Mouse (Mus musculus) urinary bladder, postnatal 14 days (tissue): ENCODE measurements around the gene Col12a1.

ENCODE experiments used
- DNase-seq: peaks from one replicate; pipeline ENCODE4 v3.0.0; 2021; ENCODE audit warnings: low spot score

Col12a1 gene

DNA sequence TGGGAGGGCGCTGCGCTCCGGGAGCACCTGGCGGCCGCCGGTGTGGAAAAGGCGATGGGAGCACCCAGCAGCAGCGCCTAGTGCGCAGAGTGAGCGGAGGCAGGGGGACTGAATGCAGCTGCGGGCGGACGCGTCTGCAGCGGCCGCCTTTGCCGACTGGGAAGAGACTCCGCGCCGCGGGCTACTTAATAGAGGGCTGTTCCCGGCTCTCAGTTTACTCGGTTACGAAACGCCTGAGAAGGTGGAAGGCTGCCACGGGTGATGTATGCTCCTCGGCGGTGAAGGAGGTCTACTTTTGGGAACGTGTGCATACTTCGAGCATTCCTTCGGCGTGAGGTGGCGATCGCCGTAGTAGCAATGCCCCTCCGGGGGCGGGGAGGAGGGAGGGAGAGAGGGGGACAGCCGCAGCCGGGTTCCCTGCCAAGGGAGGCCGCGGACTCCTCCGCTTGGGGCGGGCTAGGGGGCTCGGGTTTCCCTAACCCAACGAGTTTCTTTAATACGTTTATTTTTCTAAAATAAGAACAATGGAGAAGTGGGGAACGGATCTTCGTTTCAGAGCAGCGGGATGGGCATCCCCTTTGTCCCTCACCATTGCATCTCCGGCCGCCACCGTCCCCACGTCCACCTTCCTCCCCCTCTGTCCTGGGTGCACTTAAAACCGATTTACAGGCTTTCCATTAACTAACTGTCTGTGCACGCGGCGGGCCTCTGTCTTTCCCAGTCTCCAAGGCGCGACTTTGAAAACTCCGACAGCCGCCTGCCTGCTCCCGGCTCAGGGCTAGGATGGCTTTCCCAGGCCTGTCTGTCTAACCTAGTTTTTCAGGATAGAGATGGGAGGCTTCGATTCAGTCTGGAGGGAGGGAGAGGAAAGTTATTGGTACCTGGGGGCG, at the start of gene Col12a1:
Col12a1 (minus strand) TSS at position 351 of the 890 bp plus-strand sequence.
- DNase-seq = peak; percentile 88

GRCm38 (mm10) chr9:79766991-79767545, 48.4 kb upstream of the Col12a1 start:
- no peak for DNase-seq

DNA sequence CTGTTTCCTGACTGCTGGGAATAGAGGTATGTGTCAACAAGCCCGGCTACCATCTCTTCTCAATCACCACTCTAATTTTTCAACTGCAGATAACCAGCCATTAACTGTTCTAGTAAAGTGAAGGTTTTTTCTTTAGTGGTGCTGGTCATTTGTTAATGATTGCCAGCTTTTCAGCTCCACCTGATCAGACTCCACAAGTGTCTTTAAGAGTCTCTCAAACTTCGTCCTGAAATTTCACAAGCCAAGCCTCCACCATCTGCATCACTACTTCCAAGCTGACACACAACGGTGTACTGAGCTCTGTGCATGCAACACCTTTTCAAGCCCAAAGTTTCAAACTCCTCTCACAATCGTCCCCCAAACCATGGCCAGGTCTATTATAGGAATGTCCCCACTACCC, 46.7 kb upstream of the Col12a1 start:
- DNase-seq = no peak

DNA sequence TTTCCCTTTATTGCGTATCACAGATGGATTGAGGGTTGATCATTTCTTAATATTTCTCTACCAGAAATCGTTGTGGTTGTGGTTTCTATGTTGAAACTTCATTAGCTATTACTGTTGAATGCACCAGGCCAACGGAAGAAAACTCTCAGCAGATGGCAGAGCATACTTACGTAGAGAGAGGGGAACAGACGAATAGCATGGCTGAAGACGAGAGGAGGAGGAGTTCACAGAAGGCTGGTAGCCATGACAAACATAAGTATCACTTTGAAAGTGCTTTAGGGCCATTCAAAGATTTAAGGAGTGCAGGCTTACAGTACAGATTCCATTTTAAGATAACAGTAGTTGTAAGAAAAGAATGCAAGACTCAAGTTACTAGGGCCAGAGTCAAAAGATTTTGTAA, 43.9 kb upstream of the Col12a1 start:
- DNase-seq = no peak

DNA sequence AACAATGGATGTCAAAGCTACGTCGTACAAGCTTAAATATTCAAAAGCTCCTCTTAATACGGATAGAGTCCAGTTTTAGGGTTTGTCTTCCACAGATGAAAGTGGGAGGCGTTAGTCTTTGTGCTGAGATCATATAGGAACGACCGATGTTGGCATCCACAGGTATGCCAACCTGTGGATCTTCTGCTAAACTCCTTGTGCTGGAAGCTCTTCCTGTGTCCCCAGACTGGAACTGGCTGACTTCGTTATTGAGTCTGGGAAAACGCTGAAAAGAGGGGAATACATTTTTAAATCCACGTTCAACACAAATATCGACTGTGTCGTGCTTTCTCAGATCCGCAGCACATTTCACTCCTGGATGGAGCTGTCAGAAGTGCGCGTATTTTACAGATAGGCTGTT, 41.4 kb upstream of the Col12a1 start:
- DNase-seq = no peak

DNA sequence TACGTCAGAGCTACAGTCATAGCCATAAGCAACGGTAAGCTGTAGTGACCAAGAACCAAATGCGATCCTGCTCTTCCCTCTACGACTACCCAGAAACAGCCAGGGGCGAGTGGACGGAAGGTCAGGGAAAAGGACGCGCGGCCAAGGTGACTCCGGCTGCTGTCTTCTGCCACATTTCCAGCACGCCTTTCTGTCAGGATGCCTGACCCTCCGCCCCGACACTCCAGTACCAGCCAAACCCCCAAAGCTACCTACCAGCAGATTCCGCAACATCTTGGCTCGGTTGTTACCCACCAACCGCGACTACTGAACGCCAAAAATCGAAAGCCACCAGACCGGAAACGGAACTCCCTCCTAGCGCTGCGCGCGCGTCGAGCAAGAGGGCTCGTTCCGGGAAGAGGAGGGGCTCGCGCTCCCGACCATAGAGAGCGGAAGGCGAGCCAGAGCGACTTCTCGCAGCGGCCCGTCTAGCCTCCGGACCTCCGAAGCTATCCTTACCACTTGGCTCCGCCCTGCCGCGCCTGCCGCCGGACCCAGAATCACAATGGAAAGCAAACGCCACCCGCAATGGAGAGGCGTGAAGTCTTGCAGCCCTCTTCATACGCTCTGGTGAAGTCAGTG, 40.9 kb upstream of the Col12a1 start, which contains the start of gene Cox7a2:
Cox7a2 (minus strand) TSS at position 494 of the 621 bp plus-strand sequence.
- peak; percentile 95 for DNase-seq

- DNase-seq = no peak
These were observed 36.7 kb upstream of the Col12a1 start for GRCm38 (mm10) chr9:79755311-79755710.

DNA sequence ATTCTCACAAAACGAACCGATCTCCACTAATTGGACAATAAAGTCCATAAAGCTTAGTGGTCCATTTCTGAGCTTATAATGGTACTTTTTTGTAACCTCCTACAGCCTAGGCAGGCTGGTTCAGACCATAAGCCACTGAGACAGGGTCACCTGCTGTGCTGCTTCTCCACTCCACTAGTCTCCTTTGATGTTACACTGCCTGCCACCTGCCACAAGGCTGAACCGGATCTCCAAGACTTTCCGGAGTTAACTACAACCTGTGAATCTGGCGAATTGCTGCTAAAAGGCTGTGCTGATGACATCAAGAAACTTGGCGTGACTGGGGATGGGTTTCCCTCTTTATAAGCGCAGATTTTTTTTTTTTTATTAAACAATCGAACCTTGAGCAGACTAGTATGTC, 33.2 kb upstream of the Col12a1 start:
- no peak for DNase-seq

DNA sequence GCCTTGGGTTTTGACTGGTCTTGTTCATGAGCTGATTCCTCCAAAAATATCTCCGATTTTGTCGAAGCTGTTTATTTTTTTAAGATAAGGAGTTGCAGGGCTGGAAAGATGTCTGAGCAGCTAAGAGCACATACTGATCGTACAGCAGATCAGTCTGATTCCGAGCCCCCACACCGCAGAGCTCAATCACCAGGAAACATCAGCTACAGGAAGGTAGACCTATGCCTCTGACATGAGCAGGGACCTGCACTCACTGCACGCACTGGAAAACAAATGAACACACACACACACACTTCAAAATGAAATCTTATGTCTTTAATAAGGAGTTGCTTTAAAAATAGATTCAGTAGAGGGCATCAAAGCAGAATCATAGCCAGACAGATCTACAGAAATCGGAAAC, 32.1 kb upstream of the Col12a1 start:
- DNase-seq = no peak

DNA sequence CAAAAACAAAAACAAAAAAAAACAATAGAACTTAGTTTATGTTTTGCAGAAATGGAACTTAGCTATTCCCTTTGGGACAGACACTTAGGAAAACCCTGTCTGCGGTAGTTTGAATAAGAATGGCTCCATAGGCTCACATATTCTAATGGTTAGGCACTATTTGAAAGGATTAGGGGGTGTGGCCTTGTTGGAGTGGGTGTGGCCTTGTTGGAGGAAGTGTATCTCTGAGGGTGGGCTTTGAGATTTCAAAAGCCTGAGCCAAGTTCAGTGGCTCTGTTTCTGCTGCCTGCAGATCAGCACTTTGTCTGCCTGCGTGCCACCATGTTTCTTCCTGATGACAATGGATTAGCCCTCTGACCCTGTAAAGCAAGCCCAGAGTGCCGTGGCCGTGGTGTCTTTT, 26.4 kb upstream of the Col12a1 start:
- DNase-seq = no peak

DNA sequence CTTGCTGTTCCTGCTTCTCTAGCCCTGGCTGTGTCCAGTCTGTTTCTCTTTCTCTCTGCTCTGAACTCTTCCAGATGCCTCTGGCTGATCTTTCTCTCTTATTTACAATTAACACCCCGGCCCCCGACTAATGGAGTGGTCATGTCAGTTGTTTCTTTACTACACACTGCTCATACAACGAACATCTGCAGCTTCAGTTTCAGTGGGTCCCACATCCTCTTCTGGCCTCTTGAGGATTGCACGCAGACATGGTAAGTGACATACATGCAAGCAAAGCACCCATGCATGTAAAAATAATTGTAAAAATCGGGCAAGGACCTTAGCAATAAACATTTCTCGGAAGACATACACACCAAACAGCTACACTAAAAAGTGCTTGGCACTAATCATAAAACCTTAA, 17.0 kb upstream of the Col12a1 start:
- no peak for DNase-seq

GRCm38 (mm10) chr9:79730301-79730700, 11.7 kb upstream of the Col12a1 start:
- DNase-seq = peak; percentile 26

- peak; percentile 12 for DNase-seq
These were observed 4.5 kb upstream of the Col12a1 start for GRCm38 (mm10) chr9:79723090-79723489.

- peak; percentile 57 for DNase-seq
These were observed 2.4 kb upstream of the Col12a1 start for GRCm38 (mm10) chr9:79721056-79721455.

DNA sequence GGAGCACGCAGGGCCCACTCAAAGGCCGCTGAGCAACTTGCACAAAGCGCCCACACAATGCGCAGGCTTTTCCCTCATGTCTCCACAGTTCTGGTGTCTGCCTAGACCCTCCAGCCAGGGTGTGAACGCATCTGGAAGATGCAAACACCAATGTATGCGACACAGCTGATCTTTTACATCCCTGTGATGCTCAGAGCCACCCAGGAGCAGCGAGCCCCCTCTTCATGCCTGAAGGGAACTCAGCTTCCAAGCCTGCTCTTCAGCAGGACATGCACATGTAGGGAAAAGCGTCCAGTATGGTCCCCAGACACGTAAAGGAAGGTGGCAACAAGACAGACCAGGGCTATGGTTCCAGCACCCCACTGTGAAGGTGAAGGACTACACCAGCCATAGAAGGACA, 1.5 kb upstream of the Col12a1 start:
- no peak for DNase-seq

DNA sequence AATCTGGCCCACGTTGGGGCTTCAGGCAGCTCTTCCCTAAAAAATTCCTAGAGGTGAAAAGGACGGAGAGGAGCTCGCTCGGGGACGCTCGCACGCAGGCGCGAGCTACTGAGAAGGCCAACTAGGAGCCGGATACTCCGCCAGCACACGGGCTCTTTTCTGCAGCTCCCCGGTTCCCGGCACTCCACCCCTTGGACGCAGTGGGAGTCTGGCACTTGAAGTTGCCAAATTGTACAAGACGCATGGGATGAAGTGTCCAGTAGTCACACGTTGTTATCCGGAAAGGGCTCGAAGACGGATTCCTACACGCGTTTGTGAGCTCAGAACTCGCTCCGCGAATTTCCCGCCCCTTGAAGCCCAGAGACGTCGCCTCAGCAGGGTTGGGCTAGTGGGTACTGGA, 820 bp upstream of the Col12a1 start:
- DNase-seq = peak; percentile 51

GRCm38 (mm10) chr9:79717836-79718475, 675 bp downstream of the Col12a1 start:
- peak; percentile 10 for DNase-seq

- peak; percentile 83 for DNase-seq
These were observed 1.5 kb downstream of the Col12a1 start for GRCm38 (mm10) chr9:79716909-79717835.

- no peak for DNase-seq
These were observed 2.1 kb downstream of the Col12a1 start for GRCm38 (mm10) chr9:79716496-79716895.

DNA sequence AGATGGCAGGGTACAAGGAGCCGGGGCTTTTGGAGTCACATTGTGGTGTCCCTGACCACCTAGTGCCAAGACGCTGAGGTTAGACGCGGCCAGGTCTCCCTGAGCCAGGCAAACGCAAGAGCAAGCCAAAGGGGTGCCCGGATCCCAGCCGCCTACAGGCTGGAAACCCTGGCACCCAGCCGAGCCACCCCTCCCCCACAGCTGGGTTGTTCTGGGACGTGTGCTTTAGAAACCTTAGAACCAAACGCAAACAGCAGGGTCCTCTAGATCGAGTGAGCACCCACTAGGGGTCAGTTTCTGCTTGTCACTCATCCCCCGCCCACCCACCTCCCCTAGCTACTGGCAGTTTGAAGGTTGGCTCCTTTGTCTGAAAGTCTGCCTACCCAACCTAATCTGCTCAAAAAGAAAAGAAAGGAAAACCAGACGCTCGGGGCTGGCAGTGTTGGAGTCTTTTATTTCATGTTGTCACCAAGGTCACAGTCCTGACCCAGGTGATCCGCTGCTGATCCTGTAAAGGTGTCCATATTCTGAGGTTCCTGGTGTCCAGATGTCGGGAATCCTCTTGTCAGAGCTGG, 4.1 kb downstream of the Col12a1 start:
- DNase-seq = peak; percentile 68
